Mouse (Mus musculus) thymus, postnatal 4 days (tissue): ENCODE data around the gene Hdac2.

Experiments used
- DNase-seq: peaks from one replicate; pipeline ENCODE4 v3.0.0; 2021

The Hdac2 gene

GRCm38 (mm10) chr10:36974086-36974675, at the start of gene Hdac2:
Gene Hdac2 (plus strand): TSS chr10:36974544.
- peak; percentile 92 for DNase-seq

GRCm38 (mm10) chr10:36928212-36928611, 46.1 kb upstream of the Hdac2 start:
- no peak for DNase-seq

- no peak for DNase-seq
These were observed 38.5 kb upstream of the Hdac2 start for GRCm38 (mm10) chr10:36935863-36936262.

GRCm38 (mm10) chr10:36936271-36936670, 38.1 kb upstream of the Hdac2 start:
- DNase-seq, result no peak

- DNase-seq, result no peak
These were observed 22.6 kb upstream of the Hdac2 start for GRCm38 (mm10) chr10:36951742-36952141.

GRCm38 (mm10) chr10:36952622-36953021, 21.7 kb upstream of the Hdac2 start:
- DNase-seq, result no peak

- DNase-seq, result no peak
These were observed 14.7 kb upstream of the Hdac2 start for GRCm38 (mm10) chr10:36959563-36960110.

- no peak for DNase-seq
These were observed 9.9 kb upstream of the Hdac2 start for GRCm38 (mm10) chr10:36964406-36964805.

- peak; percentile 79 for DNase-seq
These were observed 554 bp downstream of the Hdac2 start for GRCm38 (mm10) chr10:36974676-36975520.

- DNase-seq, result no peak
These were observed 7.5 kb downstream of the Hdac2 start for GRCm38 (mm10) chr10:36981866-36982265.

- DNase-seq, result no peak
These were observed 17.8 kb downstream of the Hdac2 start for GRCm38 (mm10) chr10:36992149-36992548.

GRCm38 (mm10) chr10:37000839-37001238, 26.5 kb downstream of the Hdac2 start:
- DNase-seq, result no peak

GRCm38 (mm10) chr10:37014274-37015107, 40.1 kb downstream of the Hdac2 start:
- DNase-seq, result peak; percentile 82

GRCm38 (mm10) chr10:37015729-37016128, 41.4 kb downstream of the Hdac2 start:
- DNase-seq, result no peak

GRCm38 (mm10) chr10:37016200-37016599, 41.9 kb downstream of the Hdac2 start:
- no peak for DNase-seq

GRCm38 (mm10) chr10:37024301-37024700, 50.0 kb downstream of the Hdac2 start:
- DNase-seq, result no peak

GRCm38 (mm10) chr10:37028651-37029050, 54.3 kb downstream of the Hdac2 start:
- DNase-seq, result no peak

- no peak for DNase-seq
These were observed 60.8 kb downstream of the Hdac2 start for GRCm38 (mm10) chr10:37035090-37035497.

- no peak for DNase-seq
These were observed 73.3 kb downstream of the Hdac2 start for GRCm38 (mm10) chr10:37047661-37048098.
